8 mouse cellular contexts compared by ENCODE assay signal in the genomic region with DNA sequence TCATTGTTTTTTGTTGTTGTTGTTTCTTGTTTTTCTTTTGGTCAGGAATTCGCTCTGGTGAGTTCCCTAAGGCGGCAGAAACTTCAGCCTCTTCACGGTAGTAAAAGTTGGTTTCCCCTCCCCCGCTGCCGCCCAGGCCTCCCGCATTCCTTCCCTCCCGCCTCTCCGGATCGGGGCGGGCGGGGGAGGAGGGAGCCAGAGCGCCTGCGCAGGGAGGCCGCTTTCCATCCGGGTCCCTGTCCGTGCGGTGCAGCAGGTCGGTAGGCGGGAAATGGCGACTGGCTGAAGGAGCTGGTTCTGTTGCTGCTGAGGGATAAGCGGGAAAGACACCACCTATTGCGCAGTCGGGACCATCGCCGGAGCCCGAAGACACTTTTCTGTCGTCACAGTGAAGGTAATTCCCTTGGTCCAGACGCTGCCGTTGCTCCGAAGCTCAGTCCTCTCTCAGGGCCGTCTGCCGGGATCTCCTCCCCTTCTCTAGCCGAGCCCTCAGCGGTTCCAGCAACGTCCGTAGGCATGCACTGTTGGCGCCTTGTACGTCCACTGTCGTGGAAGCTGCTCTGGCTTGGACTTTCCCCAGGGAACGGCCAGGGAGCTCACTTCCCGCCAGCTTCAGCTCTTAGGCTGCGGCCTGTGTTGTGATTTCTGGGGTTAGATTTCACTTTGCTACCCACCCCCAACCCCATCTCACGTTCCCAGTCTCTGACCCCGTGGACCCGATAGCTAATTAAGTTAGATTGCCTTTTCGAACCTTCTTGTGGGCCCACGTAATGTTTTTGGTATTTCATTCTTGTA. TPM values are rescaled to one million over a fixed set of nuclear protein-coding genes. Genes with fewer than 3 reads are reported as not detected.
DNase-seq lines count a peak whose midpoint lies in the region; ATAC-seq lines count a peak whose summit lies in the region.

No protein-coding gene starts in this region.

- peak; percentile 95 for DNase-seq in 3T3-L1 (ENCODE audit: low read depth, low spot score)
- DNase-seq in adrenal gland, postnatal 4 days (ENCODE audit: low spot score in 2 of 2), result peak; percentile 92
- peak; percentile 95 for DNase-seq in embryonic facial prominence, embryonic 14.5 days (ENCODE audit: low spot score)
- peak; percentile 94 to 95 for DNase-seq in heart, adult 9 months (ENCODE audit: low spot score in 2 of 2)
- peak; percentile 82 to 90 for DNase-seq in monocyte, adult 2 months (ENCODE audit: low read depth in 1 of 2, low spot score in 2 of 2)
- peak; percentile 89 for DNase-seq in spleen, postnatal 36 days (ENCODE audit: low spot score in 2 of 2)

- H3K36me3 ChIP-seq in embryonic facial prominence, embryonic 14.5 days (ENCODE audit: control insufficient read depth, insufficient read depth, low read length), result peaks cover 15% of the 10 kb centered on the region; the same call in 1 of the 2 replicates
- peaks cover 10% of the 10 kb centered on the region for H3K36me3 ChIP-seq in kidney, embryonic 14.5 days (ENCODE audit: control insufficient read depth, insufficient read depth, low read length)
- no peaks in the 10 kb centered on the region; the same call in 1 of the 2 replicates for H3K36me3 ChIP-seq in limb, embryonic 15.5 days

- peak; percentile 95 for ATAC-seq in embryonic facial prominence, embryonic 14.5 days (ENCODE audit: low read depth)
- peak; percentile 94 for ATAC-seq in kidney, embryonic 14.5 days (ENCODE audit: low FRiP score, low TSS enrichment)
- peak; percentile 92 for ATAC-seq in limb, embryonic 15.5 days (ENCODE audit: insufficient number of reproducible peaks, low FRiP score, low TSS enrichment, low read depth)

- peak overlapping the region; percentile 56 for H3K4me3 ChIP-seq in embryonic facial prominence, embryonic 14.5 days (ENCODE audit: low read depth, low read length)
- peak overlapping the region; percentile 83 for H3K4me3 ChIP-seq in kidney, embryonic 14.5 days (ENCODE audit: low read length)
- H3K4me3 ChIP-seq in limb, embryonic 15.5 days, result peak overlapping the region; percentile 89

- peak overlapping the region; percentile 70 for H3K4me2 ChIP-seq in embryonic facial prominence, embryonic 14.5 days (ENCODE audit: low read depth, low read length)
- peak overlapping the region; percentile 73 for H3K4me2 ChIP-seq in kidney, embryonic 14.5 days (replicated peaks; ENCODE audit: low read depth, low read length)
- H3K4me2 ChIP-seq in limb, embryonic 15.5 days, result peak overlapping the region; percentile 58

- peak overlapping the region; percentile 87 for H3K9ac ChIP-seq in embryonic facial prominence, embryonic 14.5 days (ENCODE audit: low read depth, low read length)
- H3K9ac ChIP-seq in kidney, embryonic 14.5 days (ENCODE audit: low read depth, low read length), result peak overlapping the region; percentile 87
- H3K9ac ChIP-seq in limb, embryonic 15.5 days, result peak overlapping the region; percentile 87

- H3K9me3 ChIP-seq in embryonic facial prominence, embryonic 14.5 days (ENCODE audit: control insufficient read depth, low read length), result no peaks in the 10 kb centered on the region
- H3K9me3 ChIP-seq in kidney, embryonic 14.5 days (ENCODE audit: control insufficient read depth, low read length), result no peaks in the 10 kb centered on the region
- no peaks in the 10 kb centered on the region for H3K9me3 ChIP-seq in limb, embryonic 15.5 days

- peak overlapping the region; percentile 87 for H3K27ac ChIP-seq in embryonic facial prominence, embryonic 14.5 days (replicated peaks; ENCODE audit: low read depth, low read length)
- peak overlapping the region; percentile 95 for H3K27ac ChIP-seq in kidney, embryonic 14.5 days (ENCODE audit: low read depth, low read length)
- H3K27ac ChIP-seq in limb, embryonic 15.5 days, result peak overlapping the region; percentile 93

- WGBS in embryonic facial prominence, embryonic 14.5 days, result under 1% methylated on average over 46 of the region's 47 CpGs
- under 1% methylated on average over 46 of the region's 47 CpGs for WGBS in kidney, embryonic 14.5 days
- WGBS in limb, embryonic 15.5 days, result under 1% methylated on average over 44 of the region's 47 CpGs

- no peaks in the 10 kb centered on the region for H3K27me3 ChIP-seq in embryonic facial prominence, embryonic 14.5 days (replicated peaks; ENCODE audit: control insufficient read depth, insufficient read depth, low read length)
- no peaks in the 10 kb centered on the region for H3K27me3 ChIP-seq in kidney, embryonic 14.5 days (ENCODE audit: control insufficient read depth, insufficient read depth, low read length)
- H3K27me3 ChIP-seq in limb, embryonic 15.5 days, result no peaks in the 10 kb centered on the region

- H3K4me1 ChIP-seq in embryonic facial prominence, embryonic 14.5 days (ENCODE audit: control insufficient read depth, insufficient read depth, low read length), result no peaks in the 10 kb centered on the region
- peaks cover 10% of the 10 kb centered on the region for H3K4me1 ChIP-seq in kidney, embryonic 14.5 days (ENCODE audit: control insufficient read depth, insufficient read depth, low read length)
- peaks cover 14% of the 10 kb centered on the region for H3K4me1 ChIP-seq in limb, embryonic 15.5 days

RNA-seq across cellular contexts. Expression of a gene that starts 0.5 kb away (rescaled TPM):
- under 1 TPM in 1 of 2 experiments, not detected in 1; 0.17 TPM for total RNA-seq in adrenal gland, postnatal 4 days (2021)
- 0.11 and 0.50 TPM in 2 replicates for polyA plus RNA-seq in embryonic facial prominence, embryonic 14.5 days (2014; fragmentation: Nextera tagmentation; extraction: Ambion mirVana)
- 0.10 and 0.18 TPM in 2 replicates for polyA plus RNA-seq in kidney, embryonic 14.5 days (2014; fragmentation: Nextera tagmentation; extraction: Ambion mirVana)
- polyA plus RNA-seq in limb, embryonic 15.5 days (2015; fragmentation: Nextera tagmentation; extraction: Ambion mirVana), result 0.22 TPM in 1 of 2 replicates, not detected in the other

RNA-seq across cellular contexts. Expression of a gene that starts 0.6 kb away (rescaled TPM):
- total RNA-seq in adrenal gland, postnatal 4 days (2021), result 10 to 100 TPM; 51.5 to 55.0 TPM
- polyA plus RNA-seq in embryonic facial prominence, embryonic 14.5 days (2014; fragmentation: Nextera tagmentation; extraction: Ambion mirVana), result 46.3 and 51.8 TPM in 2 replicates
- polyA plus RNA-seq in kidney, embryonic 14.5 days (2014; fragmentation: Nextera tagmentation; extraction: Ambion mirVana), result 44.8 and 64.5 TPM in 2 replicates
- polyA plus RNA-seq in limb, embryonic 15.5 days (2015; fragmentation: Nextera tagmentation; extraction: Ambion mirVana), result 49.3 and 53.3 TPM in 2 replicates

Comparison
In these comparisons a context has a peak if more than half of its experiments do, and no peak if none do; other contexts are left out.
1. Peak in every context shown above with its lines: DNase-seq, ATAC-seq, H3K4me3 ChIP-seq and H3K27ac ChIP-seq.